Mouse (Mus musculus) cerebellum, adult (tissue): Measurements from ENCODE around the gene Maml2.

Experiments
- ATAC-seq: cut with Nextera tagmentation; 2 replicates; pipeline ENCODE4 v1.9.2; 2017; ENCODE audit warnings: mild to moderate bottlenecking, moderate library complexity, mixed read lengths; ENCODE audit not compliant: insufficient number of reproducible peaks, low FRiP score, low TSS enrichment

Gene Maml2

DNA sequence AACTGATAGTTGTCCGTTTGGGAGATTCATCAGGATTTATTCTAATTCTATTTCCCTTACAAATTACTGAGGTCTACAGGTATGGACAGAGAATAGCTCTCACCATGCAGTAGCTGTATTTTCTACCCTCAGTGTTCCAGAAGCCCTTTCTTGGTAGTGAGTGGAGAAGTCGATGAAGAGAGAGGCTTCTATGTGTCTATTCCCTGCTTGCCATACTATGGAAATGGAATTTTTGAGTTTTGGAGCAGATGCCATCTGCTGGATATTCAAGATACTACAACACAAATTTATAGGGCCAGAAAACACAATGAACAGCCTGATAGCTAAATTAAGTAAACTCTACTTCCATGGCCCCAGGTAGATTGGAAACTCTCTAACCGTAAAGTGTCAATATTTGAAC is 355.2 kb downstream of the Maml2 start:
- ATAC-seq = peak; percentile 46; the same call in 1 of the 2 replicates

DNA sequence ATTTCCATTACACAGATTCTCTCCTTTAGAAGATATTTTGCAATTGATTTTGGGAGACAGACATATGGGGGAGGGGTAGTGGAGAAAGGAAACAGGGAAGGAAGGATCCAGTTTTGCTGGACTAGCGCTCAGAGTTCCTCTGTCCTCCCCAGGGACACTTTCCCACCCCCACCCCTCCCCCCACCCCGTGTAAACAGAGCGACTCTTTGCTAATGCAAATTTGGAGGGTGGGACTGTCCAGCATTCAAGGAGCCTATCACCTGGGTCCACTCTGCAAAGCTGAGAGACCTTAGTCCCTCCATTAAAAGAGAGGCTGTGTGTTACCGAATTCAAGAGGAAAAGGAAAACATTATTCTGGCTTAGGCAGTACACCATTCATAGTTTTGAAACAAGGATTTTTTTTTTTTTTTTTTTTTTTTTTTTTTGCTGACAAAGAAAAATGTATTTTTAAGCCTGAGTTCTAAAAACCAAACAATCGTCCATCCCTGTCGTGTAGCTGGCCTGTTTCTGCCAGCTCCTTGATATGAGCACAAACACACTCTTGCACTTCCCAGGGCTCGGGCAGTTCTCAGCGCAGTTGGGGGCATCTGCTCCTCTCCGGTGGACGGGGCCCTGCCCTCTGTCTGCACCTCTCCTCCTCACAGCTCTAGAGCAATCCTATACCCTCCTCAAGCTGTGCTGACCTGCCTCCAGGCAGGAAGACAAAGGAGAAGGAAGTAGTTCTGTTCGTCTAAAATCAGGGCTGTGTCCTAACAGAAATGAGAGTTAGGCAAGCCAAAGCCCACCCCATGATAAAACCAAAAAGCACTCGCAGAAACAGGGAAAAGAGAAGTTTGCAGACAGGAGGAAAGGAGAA is 364.2 kb downstream of the Maml2 start:
- peak; percentile 31; the same call in 1 of the 2 replicates for ATAC-seq

DNA sequence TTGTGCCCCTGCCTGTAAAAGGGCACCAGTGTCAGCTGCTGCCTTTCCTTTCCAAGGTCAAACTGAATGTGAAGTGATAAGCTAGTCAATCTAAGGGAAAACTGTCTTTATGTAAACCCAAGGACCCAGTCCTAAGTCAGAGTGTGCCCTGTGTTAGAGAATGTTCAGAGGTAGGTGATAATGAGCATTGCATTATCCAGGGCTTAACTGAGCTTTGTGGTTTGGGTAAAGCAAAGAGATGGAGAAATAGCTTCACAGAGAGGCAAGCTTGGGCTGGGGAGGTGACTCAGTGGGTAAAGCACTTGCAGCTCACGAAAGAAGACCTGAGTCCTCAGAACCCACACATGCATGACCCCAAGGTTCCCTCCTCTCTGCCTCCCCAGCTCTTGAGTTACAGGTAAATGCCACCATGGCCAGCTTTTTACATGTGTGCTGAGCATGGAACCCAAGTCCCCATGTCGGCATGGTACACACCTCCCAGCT is 367.8 kb downstream of the Maml2 start:
- no peak for ATAC-seq

GRCm38 (mm10) chr9:13667955-13668354 is 370.2 kb downstream of the Maml2 start:
- no peak for ATAC-seq

- no peak for ATAC-seq
Observed at GRCm38 (mm10) chr9:13668742-13669141, 371.0 kb downstream of the Maml2 start.

DNA sequence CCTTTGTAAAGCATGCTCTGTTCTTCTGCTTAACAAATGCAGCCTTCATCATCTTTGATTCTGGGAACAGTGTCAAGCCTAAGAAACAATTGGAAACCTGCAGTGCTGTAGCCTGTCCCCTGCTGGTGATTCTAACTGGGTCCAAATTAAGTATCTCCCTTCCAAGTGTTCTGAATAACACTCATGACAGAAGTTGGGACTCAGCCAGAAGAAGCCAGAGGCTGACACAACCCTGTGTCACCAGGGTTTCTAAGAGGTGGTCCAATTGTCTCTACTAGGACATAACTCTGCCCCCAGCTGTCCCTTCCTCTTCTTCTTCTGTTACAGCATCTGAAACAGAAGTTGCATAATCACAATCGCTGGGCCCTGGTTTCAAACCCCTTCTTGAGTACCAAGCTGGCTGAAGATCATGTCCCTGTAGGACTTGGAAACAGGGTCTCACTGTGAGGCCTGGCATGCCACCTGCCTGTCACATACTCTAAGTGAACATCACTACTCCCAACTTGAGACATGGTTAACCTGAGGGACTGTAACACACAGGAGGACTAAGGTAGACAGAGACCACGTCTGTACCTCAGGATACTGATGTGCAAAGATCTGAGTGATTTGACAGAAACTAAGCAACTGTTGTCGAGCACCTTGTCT is 373.5 kb downstream of the Maml2 start:
- ATAC-seq = peak; percentile 80

DNA sequence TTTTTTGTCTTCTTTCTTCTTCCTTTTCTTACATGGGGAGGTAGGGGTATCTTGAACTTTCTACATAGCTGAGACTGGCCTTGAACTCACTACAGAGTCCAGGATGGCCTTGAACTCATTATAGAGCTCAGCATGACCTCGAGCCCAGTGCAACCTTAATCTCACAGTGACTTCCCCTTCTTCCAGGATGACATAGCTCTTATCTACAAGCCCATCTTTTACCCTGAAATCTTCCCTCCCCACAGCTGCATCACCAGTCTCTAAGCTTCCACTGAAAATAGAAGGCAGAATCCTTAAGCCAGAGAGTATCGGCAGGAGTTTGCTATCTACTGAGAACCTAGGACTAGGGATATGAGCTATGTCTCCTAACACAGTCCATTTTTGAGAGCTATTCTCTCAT is 375.5 kb downstream of the Maml2 start:
- ATAC-seq = no peak

DNA sequence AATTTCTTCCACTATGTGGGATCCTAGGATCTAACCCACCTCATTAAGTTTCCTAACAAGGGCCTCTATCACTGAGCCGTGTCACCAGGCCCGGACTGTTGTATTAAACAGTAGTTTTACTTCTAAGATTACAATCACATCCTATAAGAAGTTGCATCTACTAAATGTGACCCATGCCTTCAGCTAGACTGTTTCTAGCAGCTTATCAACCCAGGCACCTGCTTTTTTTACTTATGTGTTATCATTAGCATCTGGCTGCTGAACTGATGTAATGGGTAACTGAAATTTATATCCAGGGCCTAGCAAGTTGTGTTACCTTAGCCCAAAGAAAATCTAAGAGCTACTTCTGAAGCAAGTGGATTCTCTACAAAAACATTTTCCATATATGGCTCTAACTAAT is 380.3 kb downstream of the Maml2 start:
- no peak for ATAC-seq

DNA sequence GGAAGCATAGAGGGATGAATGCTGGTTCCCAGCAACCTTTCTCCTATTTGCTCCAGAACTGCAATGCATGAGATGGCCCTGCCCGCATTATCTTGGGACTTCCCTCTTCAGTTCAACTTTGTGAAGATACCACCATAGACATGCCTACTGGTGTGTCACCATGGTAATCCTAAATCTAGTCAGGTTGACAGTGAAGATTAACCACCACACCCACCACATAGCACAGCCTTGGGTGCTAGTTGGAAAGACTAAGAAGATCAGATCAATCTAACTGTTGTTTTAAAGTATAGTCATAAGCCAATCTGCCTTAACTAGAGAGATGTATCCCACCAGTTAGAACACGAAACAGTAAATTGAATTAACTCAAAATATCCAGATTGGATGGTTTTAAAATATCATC is 381.9 kb downstream of the Maml2 start:
- no peak for ATAC-seq

DNA sequence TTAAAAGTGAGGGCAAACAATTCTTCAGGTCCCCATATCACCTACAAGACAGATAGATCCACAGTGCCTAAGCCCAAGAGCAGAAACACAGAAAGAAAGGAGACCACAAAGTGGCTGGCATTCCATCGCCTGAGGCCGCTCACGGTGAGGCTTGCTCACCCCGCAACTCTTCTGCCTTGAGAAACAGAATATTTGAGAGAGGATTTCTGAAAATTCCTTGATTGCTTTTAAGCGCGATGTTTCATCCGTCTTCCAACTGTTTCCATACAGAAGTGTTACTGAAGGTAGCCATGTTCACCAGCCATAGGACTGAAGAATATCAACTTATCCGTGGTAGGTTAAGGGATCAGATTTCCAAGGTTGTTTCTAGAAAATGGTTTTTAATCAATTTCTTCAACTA is 383.4 kb downstream of the Maml2 start:
- no peak for ATAC-seq

DNA sequence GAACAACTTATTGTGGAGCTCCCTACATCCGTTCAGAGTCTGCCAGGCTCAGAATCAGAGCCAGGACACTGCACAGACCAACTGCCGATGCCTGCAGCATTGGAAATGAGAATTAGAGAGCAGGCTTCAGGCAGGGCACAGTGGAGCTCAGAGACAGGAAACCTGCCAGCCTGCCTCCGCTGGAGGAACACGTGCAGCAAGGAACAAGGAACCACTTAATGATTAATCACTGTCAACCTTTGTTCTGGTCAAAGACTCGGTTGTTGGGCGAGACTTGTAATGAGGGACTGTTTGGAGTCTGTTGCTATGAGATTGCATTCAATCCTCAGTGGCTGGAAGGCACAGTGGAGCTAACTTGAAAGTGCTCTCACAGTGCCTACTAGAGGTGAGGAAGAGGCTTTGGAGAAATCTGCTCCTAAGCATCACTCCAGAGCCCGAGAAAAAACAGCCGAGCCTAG is 383.9 kb downstream of the Maml2 start:
- ATAC-seq = peak; percentile 94

- no peak for ATAC-seq
Observed at GRCm38 (mm10) chr9:13684327-13684934, 386.7 kb downstream of the Maml2 start.

GRCm38 (mm10) chr9:13686977-13687659 is 389.4 kb downstream of the Maml2 start:
- ATAC-seq = no peak

GRCm38 (mm10) chr9:13688997-13689396 is 391.2 kb downstream of the Maml2 start:
- ATAC-seq = no peak

DNA sequence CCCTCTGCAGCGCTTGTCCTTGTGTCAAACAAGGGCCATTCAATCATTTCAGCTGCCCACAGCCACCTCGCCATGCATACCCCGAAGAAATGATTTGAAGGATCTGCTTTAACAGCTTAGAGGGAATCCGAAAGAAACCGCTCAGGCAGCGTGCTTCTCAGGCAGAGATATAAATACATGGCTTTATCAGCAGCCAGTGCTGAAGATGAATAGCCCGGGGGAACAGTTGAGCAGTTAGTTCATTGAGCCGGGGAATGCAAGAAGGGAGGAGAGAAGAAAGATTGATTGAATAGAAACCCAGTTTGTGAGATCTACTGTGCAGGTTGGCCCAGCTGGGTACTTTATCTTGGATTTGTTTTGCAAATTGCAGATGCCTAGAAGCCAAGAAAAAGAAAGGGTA is 392.6 kb downstream of the Maml2 start:
- no peak for ATAC-seq

DNA sequence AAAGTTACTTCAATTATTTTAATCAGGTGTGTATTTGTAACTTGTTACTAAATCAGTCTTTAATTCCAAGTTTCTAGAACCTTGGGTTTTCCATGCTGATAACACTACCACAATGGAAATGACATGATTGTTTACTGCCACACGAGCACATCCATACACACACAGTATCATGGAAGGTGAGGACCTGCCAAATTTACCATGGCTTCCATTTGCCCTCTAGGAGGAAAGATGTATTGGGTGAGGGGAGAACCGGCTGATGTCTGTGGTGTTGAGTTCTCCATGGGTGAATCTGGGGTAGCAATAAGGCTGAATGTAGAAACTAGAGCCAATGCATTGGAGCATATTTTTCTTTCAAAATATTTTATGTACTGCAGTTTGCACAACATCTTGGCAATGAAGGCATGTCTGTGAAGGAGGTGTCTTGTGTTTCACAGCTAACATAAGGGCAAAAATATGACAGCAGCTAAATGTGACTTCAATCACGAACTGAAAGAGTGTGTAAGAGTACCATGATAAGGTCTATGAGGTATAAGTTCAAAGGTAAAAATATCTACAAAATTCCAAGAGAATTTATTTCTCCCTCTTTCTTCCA is 396.0 kb downstream of the Maml2 start:
- ATAC-seq = no peak

GRCm38 (mm10) chr9:13694293-13694692 is 396.5 kb downstream of the Maml2 start:
- peak; percentile 70; the same call in 1 of the 2 replicates for ATAC-seq

- no peak for ATAC-seq
Observed at GRCm38 (mm10) chr9:13697041-13697811, 399.5 kb downstream of the Maml2 start.

- ATAC-seq = no peak
Observed at GRCm38 (mm10) chr9:13697869-13698268, 400.1 kb downstream of the Maml2 start.
